Mouse (Mus musculus) T-cell, adult 2 months (primary cell): Measurements from ENCODE around the gene Shtn1.

Experiments used
- DNase-seq: peaks from one replicate; pipeline ENCODE4 v3.0.0; 2022; ENCODE audit warnings: low spot score

The Shtn1 gene

GRCm38 (mm10) chr19:59075472-59076101 is at the start of gene Shtn1:
Shtn1 (minus strand) TSS chr19:59076100.
- no peak for DNase-seq

GRCm38 (mm10) chr19:59114152-59114551 is 38.3 kb upstream of the Shtn1 start:
- no peak for DNase-seq

DNA sequence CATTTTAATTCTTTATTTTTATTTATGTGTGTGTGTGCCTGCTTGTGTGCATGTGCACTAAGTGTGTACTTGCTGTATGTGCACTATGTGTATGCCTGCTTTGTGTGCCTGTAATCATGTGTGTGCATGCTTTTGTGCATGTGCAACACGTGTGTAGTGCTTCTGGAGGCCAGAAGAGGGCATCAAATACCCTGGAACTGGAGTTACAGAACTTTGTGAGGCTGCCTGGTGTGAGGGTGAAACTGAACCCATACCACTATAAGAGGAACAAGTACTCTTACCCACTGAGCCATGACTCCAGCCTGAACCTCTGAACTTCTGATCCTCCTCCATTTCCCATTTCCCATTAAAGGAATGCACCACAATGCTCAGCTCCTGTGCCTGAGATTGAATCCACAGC is 34.0 kb upstream of the Shtn1 start:
- no peak for DNase-seq

GRCm38 (mm10) chr19:59098315-59098714 is 22.4 kb upstream of the Shtn1 start:
- DNase-seq, result no peak

DNA sequence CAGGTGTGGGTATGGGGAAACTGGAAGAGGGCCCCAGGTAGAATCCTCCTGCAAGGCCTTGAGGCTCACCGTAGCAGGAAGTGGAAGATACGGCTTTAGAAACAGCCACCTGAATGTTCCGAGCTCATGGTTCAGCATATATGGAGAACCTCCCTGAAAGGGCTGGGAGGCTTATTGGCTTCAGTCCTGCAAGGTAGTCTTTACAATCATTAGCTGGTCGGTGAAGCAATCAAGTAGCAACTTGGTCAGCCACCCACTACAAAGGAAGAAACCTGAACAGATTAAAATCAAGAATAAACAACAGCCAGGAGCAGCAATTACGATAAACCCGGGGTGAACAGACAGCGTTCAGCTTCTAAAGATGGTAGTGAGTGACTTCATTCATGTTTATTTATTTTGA is 16.4 kb upstream of the Shtn1 start:
- no peak for DNase-seq

GRCm38 (mm10) chr19:59090337-59090736 is 14.4 kb upstream of the Shtn1 start:
- no peak for DNase-seq

DNA sequence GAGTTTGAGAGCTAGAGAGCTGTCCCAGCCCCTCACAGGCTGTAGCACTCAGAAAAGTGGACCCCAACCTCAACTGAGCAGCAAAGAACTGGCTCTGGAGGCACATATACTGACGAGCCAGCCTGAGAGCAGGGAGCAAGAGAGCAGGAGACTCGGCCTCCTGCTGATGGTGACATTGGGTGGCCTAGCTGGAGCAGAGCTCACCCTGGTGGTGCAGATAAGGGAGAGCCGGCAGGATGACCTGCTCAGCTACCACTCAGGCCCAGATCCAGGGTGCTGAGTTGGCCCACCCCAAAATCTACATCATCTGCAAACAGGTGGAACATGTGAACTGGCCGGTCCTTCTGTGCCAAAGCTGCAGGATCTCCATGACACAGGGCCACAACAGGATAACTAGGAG is 8.4 kb upstream of the Shtn1 start:
- DNase-seq, result no peak

DNA sequence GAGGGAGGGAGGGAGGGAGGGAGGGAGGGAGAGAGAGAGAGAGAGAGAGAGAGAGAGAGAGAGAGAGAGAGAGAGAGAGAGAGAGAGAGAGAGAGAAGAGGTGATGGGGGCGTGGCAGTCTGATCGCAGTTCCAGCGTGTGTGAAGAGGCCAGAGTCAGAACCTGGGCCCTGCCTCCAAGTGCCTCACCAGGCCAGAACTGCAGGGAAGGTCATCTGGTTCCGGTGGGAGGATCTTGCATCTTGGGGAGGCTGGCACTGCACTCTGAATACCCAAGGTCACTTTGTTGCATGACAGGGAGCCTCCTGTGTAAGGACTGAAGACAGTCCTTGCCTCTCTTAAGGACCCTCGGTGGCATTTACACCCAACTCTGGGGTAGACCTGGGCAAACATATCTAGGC is 231 bp upstream of the Shtn1 start:
- DNase-seq, result no peak

- no peak for DNase-seq
Measured at GRCm38 (mm10) chr19:59074841-59075471, 944 bp downstream of the Shtn1 start.

DNA sequence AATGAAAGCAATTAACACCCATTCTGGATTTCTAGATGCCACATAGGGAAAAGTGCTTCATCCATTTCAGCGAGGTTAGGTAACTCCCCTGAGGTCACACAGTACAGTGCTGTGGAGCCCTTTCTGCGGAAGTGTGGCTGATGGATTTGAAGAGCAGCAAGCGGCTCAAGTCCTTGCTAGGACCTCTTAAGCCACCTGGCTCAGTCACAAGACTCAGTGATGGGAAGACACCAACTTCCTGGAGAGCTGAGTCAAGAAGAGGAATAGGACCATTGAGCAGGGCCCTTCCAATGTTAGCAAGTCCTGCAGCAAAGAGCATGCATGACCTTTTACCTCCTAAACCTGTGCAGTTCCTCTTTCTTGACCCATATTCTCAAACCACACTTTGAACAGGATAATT is 1.5 kb downstream of the Shtn1 start:
- DNase-seq, result no peak

- no peak for DNase-seq
Measured at GRCm38 (mm10) chr19:59073006-59073405, 2.9 kb downstream of the Shtn1 start.

DNA sequence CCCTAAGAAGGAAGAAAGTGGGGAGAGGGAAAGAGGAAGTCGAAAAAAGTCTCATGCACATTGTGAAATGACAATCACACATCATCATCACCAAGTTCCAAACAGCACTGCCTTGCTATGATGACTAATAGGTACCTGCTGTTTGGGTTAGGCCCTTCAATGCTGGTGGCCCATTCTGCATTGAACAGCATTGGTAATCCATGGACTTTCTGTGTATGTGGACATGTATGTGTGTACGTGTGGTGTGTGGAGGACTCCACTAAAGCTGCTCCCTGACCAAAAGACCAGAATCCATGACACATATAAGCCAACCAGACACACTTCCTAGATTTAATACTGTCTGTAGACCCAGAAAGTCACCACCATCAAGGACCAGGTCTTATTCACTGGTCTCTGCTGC is 3.9 kb downstream of the Shtn1 start:
- no peak for DNase-seq

GRCm38 (mm10) chr19:59071396-59071795 is 4.5 kb downstream of the Shtn1 start:
- DNase-seq, result no peak

GRCm38 (mm10) chr19:59067652-59068051 is 8.2 kb downstream of the Shtn1 start:
- DNase-seq, result no peak

GRCm38 (mm10) chr19:59066670-59067069 is 9.2 kb downstream of the Shtn1 start:
- no peak for DNase-seq

- DNase-seq, result no peak
Measured at GRCm38 (mm10) chr19:59066115-59066514, 9.8 kb downstream of the Shtn1 start.

DNA sequence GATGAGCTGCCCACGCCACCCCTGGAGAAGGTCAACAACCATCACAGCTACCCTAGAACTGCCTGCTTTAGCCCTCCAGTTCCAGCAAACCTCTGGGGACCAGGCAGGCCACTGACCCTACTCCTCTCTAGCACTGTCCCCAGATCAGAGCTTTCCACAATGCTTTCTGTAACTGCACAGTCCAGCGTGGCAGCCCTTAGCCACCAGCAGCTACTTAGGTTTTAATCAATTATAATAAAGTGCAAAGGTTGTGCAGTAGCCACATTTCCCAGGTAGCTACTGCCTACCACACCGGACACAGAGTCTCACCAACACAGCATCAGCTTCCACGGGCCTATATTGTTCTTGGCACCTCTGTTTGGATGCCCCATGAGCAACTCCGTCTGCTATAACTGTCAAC is 11.3 kb downstream of the Shtn1 start:
- no peak for DNase-seq

DNA sequence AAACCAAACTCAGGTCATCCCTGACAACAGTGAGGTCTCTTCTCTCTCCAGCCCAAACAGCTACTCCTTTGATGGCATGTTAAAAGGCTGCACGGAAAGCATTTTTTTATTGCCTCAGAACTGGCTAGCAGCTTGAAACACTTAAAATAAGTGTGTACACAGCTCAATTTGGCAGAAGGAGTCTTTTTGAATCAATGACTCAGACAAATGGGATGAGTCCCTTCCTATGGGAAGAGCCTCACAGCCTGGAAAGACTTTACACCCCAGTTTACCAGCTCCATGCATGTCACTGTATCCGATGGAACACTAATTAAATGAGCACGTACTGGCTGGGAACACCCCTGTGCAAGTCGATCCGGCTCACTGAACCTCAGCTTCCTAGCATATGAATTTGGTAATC is 12.3 kb downstream of the Shtn1 start:
- no peak for DNase-seq

DNA sequence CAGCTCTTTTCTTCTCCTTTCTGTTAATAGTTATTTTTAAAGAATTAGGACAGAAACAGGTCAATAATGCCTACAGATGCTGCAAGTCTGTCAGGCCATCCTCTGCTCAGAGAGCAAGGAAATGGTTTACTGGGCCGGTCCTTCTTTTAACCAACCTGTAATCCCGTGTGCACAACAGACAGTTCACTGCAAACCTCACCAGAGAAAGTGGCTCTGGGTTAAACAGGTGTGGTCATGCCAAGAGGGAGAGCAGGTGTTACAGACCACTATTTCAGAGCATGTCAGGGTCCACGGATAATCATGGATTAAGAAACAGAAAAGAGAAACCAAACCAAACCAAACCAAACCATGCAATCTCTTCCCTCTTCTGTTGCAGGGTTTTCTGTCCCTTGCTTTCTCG is 17.8 kb downstream of the Shtn1 start:
- DNase-seq, result no peak

DNA sequence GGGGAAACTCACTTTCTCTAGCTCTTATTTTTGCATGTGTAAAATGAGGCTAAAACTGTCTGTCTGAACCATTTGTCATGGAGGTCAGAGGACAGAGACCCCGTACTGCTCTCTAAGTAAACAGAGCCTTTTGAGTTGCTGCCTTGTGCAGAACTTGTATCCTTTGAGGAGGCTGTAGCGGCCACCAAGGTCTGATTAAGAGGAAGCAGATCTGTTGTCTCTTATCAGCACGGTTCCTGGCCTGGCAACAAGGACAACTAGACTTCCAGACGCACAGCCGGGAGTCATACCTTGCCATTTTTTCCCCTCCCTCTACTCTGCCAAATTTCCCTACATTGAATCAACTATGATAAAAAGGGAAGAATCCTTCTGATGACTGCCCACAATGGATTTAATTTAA is 18.5 kb downstream of the Shtn1 start:
- DNase-seq, result no peak

- DNase-seq, result no peak
Measured at GRCm38 (mm10) chr19:59054632-59054951, 21.3 kb downstream of the Shtn1 start.

DNA sequence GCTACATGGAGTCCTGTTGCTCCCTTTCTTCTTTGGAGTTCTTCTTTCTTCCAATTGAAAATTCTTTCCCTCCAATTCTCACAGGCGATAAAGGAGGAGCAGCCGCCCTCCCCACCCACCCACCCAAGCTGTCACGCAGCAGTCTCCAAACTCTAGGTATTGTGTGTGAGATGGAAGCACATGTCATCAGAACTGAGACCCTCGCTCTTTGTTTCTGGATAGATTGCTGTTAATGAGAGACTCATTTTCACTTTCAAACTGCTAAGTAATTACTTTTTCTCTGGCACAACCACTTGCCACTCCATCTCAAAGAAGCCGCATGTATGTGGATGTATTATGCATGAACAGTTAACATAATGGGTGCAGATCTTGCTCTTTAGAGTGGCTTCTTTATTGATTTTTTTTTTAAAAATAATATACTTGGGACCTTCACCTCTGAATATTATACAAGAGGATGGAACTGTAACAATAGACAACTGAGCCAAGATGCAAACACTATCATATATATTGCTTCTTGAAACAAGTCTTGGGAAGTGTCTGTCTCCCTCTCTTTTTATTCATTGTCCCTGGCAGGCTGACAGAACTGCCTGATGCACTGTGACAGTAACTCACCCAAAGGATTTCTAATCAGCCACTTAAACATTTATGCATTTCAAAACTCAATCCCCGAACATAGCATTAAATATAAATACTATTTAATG is 21.8 kb downstream of the Shtn1 start:
- DNase-seq, result no peak

GRCm38 (mm10) chr19:59052783-59053490 is 23.0 kb downstream of the Shtn1 start:
- no peak for DNase-seq
